Mouse (Mus musculus): ENCODE measurements at regions not wholly inside any gene's neighbourhood (a gene's known extent, or its start where the extent isn't known, plus 50 kb on each side); places are given as distances from the start of the nearest gene placed in this dataset.

DNA sequence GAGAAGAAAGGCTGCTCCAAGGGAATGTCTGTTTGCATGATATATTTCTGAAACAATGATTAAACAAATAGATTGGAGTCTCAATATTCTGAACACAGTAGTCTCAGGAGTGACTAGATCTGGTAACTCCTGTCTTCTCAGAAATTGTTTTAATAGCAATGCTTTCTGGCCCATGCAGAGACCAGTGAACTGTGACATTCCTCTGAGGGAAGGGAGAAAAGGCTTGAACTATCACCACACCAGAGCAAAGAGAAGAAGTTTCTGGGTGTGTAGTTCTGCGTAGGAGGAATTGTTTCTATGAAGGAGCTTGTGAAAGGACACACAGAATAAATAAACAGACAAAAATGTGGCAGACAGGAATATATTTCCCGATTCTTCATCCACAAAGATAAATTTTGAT, 277.1 kb downstream of the Osr1 start:
- no peak for DNase-seq (ENCODE audit: extremely low spot score, low spot score)

DNA sequence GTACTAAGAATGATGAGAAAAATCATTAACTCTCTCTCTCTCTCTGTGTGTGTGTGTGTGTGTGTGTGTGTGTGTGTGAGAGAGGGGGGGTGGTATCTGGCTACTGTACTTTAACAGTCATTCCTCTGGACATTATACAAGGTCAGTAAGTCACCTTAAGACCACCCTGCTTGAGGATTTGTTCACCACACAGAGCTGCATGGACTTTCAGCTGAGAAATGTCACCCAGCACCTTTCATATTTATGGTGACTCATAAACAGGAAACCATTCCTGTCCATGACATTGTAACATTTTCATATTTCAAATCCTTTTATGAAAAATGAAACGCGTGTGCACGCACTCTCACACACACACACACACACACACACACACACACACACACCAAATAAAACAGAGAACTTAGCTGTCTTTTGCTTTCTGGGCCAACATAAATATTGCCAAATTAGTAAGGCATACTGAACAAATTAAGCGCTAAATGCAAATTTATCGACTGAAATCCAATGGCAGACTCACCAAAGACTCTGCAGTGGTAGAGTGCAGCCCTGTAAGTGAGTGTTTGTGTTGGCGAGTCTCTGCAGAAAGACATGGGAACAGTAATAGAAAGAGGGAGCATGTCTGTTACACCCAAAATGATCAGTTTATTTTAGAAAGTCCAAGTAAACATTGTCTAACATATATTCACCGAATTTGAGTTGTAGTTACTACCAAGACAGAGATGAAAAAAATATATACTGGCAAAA, 277.7 kb downstream of the Osr1 start:
- no peak for DNase-seq (ENCODE audit: extremely low spot score, low spot score)

DNA sequence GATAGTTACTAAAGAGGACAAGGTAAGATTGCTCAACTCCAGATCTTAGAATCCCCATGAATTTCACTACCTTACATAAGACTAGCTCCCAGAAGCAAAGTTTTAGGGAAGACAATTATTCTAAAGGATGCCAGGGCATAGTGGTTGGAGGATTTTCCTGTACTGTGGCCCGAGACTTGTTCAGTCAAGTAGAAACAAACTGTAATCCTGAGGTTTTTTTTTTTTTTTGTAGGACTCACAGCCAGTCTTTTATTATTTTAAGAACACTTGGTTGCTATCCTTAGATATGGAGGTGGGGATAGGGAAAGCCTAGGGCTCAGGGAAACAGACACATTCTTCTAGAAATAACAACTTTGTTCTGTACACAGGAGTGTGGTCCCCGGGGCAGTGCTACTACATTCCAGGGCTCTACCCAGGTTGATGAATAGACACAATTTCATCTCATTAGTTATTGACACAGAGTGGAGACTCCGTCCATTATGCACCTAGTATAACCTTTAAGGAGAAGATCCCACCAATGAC, 285.6 kb downstream of the Osr1 start:
- DNase-seq (ENCODE audit: extremely low spot score, low spot score): no peak

DNA sequence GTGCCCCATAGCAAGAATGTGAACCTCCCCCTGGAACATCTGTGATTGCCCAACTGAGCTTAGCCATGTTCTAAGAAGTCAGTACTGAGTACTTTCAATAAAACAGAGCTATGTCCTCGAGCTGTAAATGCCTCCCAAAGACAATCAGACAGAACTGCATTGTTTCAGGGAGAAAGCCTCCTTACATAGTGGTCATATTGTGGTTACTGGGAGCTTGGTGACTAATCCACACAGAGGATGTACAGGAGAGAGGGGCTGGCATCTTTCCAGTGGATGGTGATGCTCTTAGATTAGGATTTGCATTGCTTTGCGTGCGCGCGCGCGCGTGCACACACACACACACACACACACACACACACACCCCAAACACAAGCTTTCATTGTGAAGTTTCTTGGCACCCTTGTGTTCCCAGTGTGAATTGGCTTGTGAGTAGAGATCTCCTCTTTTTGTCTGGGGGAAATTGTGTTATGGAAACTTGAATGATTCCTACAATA, 286.3 kb downstream of the Osr1 start:
- no peak for DNase-seq (ENCODE audit: extremely low spot score, low spot score)

DNA sequence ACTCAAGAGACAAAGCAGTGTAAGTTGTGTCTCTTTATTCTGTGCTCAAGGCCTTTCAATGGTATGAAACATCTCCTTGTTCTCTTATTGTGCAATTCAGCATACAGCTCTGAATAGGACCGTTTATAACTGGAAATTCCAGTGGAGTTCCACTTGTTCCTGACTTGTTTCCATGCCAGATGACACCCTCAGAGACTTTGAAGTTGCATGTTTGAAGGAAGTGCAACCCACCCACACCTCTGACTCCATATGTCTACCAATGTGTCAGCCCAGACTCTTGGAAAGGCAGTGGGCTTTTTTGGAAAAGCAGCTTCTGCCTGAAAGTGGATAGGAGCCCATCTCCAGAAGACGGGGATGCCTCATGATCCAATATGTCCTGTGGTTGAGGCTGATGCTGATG, 288.1 kb downstream of the Osr1 start:
- no peak for DNase-seq (ENCODE audit: extremely low spot score, low spot score)

DNA sequence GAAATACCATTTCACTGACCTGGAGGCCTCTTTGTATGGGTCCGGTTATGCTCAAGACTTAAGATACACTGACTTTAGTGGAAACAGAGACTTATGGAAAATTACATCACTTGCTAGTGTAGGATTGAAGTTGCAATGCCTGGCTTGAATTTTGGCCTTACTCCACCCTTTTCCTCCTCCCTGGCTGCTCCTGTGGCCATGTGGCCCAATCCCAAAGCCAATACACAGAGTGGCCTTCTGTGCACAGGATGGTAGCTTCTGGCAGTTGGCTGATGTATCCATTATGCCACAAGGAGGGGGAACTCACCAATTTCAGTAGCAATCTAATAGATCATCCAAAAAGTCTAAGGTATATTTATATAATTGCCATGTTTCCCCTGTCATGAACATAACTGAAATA, 292.4 kb downstream of the Osr1 start:
- DNase-seq (ENCODE audit: extremely low spot score, low spot score): no peak

DNA sequence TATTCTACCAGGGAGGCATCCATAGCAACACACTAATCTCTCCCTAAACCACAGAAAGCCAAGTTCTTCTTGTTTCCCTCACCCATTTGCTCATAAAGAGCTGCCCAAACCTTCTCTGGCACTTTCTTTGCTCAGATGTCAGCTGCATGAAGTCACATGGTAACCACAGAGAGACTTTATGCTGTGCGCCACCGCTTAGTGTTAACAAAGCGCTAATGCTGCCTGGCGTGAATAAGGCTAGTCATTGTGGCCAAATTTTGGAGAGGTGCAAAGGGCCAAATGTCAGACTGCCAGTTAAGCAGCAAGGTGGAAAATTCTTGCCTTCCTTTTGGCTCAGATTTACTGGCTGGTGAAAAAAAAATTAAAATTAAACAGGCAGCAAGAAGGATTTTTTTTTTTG, 302.3 kb downstream of the Osr1 start:
- no peak for DNase-seq (ENCODE audit: extremely low spot score, low spot score)

DNA sequence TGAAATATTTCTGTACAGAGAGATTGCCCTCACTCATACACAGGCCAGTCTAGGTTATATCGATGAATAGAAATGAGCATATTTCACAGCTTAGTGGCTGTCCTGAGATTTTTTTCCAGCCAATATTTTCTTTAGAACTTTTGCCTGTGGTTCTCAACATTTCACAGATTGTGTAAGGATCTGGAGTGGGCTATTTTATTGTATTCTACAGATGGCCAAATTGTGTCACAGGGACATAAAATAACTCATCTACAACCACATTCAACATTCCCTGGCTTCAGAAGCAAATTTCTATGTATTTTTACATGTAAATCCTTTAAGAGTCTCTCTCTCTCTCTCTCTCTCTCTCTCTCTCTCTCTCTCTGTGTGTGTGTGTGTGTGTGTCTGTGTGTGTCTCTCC, 303.3 kb downstream of the Osr1 start:
- DNase-seq (ENCODE audit: extremely low spot score, low spot score): no peak

DNA sequence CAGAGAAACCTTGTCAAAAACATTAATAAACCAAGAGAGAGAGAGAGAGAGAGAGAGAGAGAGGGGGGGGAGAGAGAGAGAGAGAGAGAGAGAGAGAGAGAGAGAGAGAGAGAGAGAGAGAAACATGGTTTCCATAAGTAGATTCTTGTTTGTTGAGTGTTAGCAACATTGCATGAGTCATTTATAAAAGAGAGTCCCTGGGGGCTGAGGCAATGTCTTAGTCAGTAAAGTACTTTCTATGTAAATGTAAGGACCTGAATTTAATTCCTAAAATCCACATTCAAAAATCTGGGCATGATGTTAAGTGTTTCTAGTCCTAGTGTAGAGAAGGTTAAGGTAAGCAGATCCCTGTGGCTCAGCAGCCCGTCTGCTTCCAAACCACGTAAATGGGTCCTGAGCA, 304.9 kb downstream of the Osr1 start:
- DNase-seq (ENCODE audit: extremely low spot score, low spot score): no peak

DNA sequence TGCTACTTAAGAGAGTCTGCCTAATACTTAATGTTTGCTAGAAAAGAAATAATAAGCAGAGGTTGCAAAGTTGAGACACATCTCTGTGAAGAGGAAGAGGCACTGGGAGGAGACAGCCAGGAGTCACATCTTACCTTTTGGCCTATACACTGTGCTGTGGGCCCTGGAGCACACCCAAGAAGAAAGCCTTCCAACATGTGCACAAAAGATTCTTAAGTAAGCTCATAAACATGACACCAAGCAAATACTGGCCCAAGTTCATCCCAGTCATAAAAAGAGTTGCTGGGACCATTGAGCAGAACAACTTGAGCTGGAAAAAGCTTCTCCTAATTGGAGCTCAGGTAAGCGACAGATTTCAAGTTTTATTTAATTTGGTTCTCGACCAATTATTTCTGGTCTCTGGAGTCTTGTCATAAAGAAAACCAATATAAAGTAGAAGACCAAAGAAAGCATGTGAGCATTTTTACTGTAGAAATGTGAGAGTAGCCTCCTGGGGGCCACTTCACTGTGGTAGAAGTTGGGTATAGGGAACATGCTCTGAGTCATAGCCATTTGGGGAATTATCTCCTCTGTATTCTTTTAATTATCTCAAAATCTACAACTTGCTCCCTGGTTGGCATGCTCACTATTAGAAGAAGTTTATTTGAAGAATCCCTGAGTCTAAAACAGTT, 312.2 kb downstream of the Osr1 start:
- DNase-seq (ENCODE audit: extremely low spot score, low spot score): no peak

DNA sequence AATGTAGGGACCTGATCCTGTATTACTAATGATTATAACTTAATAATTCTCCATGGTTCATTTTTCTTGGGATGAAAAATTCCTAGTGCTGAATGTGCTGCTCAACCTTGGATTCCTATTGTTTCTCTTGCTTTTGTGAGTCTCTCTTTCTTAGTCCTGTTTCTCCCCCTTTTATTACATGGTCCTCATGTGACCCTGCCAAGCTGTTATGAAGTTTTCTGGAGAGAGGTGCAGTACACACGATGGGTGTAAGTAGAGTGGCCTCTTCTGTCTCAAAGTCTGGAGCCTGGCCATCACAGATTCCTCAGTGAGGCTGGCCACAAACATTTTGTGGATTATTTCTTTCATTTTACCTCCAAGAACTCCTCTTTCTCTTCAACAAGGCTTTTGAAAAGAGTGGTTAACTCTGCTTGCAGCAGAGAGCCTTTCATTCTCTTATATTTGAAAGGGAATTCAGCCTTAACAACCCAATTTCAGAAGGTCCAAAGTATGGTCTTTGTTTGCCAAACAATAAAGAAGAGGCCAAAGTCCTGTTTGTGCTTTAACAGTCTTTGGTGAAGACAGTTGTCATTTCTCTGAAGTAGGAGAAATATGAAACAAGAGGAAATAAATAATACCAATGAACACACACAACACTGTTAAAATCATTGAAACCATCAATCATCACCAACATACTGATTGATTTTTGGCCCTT, 313.3 kb downstream of the Osr1 start:
- DNase-seq (ENCODE audit: extremely low spot score, low spot score): no peak

DNA sequence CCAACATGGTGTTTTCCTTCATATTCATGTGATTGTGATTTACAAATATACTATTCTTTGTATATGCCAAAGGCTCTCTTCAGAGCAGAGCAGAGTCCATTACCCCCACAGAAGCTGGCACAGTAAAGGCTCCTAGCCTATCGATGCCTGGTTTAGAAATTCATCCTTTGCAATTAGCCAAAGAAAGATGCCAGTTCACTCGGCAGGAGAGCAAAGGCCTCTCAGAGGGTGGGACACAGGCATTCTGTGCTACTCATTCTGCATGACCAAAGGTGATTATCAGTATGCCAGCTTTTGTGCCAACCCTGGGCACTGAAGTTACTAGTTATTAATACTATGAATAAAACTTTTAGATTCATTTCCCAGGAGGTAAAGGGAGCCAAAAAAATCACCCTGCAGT, 324.6 kb downstream of the Osr1 start:
- DNase-seq (ENCODE audit: extremely low spot score, low spot score): no peak

DNA sequence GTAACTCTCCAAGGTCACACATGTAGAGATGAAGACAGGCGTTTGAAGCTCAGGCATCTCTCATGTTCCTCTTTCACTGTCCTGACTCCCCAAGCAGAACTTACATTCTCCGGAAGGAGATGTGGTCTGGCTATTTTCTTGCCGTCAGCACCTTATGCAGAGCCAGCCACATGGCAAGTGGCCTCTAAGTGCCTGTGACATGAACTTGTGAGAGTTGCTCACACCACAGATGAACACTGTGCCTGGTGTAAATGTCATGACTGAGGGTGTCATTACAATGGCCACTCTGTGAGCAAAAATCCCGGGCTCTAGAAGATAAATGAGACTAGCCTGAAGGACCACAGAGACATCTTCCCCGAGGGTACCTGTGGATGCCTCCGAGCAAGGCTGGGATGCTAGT, 328.1 kb downstream of the Osr1 start:
- no peak for DNase-seq (ENCODE audit: extremely low spot score, low spot score)

DNA sequence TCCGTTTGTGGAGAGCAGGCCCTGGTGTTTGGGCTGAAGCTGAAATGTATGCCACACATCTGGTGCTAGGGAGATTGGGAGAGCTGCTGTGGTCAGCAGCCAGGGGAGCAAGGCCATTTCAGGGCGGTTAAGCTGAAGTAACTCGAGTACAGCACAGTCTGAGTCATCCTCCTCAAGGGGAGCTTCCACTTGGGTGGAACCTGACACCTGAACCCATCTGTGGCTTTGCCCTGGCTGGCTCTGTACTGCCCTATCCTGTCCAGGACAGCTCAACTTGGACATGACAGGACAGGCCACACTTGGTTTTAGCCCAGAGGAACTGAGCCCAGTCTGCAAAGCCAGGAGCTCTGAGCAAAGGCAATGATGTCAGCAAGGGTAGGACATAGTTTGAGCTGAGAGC, 328.5 kb downstream of the Osr1 start:
- DNase-seq (ENCODE audit: extremely low spot score, low spot score): no peak

DNA sequence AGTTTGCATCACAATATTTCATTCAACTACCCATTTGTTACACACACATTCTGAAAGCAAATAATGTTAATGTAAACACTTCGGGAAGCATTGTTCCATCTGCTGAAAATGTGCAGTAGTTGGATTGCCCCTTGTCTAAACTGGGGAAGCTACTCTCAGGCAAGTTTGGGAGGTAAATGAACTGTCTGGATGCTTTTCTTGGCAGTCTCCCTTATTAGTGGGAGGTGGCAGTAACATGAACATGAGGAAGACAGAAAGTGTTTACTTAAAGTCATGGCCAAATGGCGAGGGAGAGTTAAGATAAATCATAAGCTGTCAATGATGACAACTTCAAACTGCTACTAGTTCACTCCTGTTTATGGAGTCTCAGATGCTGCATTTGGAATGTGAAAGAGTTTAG, 332.0 kb downstream of the Osr1 start:
- DNase-seq (ENCODE audit: extremely low spot score, low spot score): no peak

DNA sequence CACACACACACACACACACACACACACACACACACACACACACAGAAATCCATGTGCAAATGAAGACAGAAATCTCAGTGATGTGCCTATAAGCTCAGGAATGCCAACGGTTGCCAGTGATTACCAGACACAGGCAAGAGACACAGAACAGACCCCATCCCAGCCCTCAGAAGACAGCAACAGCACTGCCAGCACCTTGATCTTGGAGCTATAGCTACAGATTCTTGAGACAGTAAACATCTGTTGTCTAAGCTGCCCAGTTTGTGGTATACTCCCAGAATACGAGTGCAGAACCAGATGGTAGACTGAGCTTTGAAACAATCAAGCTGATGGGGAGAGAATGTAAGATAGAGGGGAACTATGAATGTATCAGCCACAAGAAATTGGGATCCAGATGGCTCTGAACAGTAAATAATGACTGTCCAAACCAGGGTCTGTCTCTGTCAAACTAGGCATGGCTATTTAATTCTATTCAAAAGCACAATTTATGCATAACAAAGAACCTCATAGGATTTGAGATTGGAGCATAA, 333.9 kb downstream of the Osr1 start:
- DNase-seq (ENCODE audit: extremely low spot score, low spot score): no peak

DNA sequence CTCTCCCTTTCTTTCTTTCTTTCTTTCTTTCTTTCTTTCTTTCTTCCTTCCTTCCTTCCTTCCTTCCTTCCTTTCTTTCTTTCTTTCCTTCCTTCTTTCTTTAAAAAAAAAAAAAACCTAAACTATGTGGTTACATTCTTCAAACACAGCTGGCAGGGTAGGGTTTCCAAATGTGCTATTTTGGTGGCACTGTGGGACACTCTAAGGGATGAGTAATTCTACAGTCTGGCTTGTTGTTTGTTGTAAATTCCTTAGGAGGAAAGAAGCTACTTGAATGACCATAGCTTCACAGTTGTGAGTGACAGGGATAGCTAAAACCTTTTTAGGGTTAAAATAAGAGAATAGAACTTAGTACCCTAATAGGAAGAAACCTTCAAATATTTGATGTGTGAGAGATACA, 342.4 kb downstream of the Osr1 start:
- no peak for DNase-seq (ENCODE audit: extremely low spot score, low spot score)

DNA sequence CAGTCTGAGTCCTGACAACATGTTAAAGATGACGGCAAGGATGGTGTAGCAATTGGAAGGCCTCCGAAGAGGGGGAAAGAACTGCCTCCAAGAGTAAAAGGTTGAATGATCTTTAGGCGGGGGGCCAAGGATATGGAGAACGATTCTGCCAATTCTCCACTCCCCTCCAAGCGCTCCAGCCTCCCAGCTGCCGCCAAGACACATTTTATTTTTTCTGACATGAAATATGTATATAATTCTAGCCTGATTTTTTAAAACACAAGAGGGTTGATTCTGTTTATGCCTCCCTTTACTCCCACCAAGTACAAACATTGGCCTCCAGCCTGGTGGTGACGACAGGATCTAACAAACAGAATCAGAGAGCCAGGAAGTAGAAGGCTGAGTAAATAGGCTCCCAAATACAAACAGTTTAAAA, 345.8 kb downstream of the Osr1 start:
- no peak for DNase-seq (ENCODE audit: extremely low spot score, low spot score)

DNA sequence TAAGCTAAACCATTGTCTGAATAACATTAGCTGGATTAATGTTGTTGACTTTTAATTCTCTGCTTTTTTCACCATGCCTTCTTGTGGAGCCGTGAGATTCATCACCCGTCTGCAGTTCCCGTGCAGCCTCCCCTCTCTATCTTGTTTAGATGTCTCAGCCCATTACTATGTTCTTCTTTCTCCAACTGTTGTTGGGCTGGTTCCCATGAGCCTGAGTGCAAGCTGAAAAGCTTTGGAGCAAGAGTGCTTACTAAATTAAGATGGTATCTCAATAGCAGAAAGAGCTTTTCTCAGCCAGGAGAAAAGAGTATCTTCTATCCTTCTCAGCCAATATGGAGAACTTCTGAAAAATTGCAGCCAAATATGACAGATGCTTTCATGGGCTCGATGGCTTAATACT, 348.1 kb downstream of the Osr1 start:
- no peak for DNase-seq (ENCODE audit: extremely low spot score, low spot score)

DNA sequence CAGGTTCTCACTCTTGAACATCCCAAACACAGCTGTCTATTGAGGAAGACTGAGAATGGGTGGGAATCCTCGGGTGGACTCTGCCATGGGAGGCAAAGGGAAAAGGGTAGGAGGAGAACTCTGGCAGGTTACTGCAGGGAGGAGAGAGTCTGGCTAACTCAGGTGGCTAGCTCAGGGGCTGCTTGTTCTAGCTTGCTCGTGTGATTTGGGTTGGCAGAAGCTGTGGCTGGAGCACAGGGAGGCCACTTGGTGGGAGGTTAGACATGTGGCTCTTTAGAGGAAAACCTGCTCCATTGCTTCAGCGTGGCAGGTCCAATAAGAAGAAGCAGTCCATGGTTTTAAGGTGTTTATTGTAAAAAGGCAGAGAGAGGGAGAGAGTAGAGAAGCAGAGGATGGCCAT, 349.1 kb downstream of the Osr1 start:
- DNase-seq (ENCODE audit: extremely low spot score, low spot score): no peak

DNA sequence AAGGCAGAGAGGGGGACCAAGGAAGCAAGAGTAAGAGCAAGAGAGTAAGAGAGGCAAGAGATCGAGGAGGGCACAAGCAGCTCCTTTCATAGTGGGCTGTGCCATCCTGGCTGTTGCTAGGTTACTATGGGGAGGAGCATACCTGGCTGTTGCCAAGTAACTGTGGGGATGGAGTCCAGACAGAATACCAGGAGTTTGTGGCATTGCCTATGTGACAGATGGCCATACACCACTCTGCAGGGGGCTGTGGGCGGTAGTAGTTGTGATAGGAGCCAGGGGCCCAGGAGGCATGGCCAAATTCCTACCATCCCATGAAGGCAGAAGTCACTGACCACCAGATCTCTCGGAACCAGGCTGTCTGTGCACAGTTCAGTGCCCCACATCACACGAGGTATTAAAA, 349.5 kb downstream of the Osr1 start:
- DNase-seq (ENCODE audit: extremely low spot score, low spot score): no peak

DNA sequence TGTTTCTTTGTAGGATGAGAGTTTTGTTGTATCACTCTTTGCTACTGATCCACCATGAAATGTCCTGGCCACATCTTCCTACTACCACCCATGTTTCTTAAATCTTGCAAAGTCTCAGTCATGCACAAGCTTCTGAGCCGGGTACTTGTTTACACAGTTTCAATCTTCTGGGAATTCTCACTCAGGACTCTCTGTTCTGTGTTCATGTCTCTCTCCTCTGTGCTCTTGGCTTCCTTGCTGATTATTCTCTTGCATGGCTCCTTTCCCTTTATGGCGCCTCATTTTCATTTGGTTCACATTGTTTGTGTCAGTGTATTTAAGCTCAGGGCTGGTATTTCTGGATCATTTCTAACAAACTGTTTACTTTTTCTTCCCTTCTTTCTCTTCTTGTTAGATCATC, 350.5 kb downstream of the Osr1 start:
- DNase-seq (ENCODE audit: extremely low spot score, low spot score): no peak
